Mouse (Mus musculus): ENCODE results near the gene Bptf.

DNA sequence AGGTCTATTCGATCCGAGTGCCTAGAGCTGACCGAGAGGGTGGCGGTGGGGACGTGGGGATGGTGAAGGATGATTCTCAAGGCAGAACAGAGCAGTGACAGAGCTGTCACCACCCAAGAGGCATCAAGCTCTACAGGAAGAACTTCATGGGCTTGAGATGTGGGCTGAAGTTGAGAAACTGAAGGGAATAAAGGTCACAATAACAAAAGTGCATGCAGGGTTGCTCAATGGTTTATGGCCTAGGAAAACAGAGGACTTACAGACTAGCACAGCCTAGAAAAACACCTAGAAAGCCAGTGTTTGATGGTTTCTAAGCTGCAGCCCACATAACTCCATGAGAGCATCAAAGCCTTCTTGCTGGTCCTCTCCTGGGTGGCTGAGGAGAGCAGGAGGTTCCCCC is 92.5 kb downstream of the Bptf start:
- TF ChIP-seq CTCF (IDR thresholded peaks at IDR 0.05; ENCODE audit: low read depth) (no peak), EP300 (IDR thresholded peaks at IDR 0.05; ENCODE audit: low read depth) (no peak)

Measured in liver, postnatal 0 days (tissue).